Mouse (Mus musculus): ENCODE measurements around the gene D13Ertd608e.
"Not testable (repeated sequence)": the region's sequence is repeated elsewhere in the genome, so short reads cannot be mapped to it uniquely, and the experiment has no call there.

D13Ertd608e gene

DNA sequence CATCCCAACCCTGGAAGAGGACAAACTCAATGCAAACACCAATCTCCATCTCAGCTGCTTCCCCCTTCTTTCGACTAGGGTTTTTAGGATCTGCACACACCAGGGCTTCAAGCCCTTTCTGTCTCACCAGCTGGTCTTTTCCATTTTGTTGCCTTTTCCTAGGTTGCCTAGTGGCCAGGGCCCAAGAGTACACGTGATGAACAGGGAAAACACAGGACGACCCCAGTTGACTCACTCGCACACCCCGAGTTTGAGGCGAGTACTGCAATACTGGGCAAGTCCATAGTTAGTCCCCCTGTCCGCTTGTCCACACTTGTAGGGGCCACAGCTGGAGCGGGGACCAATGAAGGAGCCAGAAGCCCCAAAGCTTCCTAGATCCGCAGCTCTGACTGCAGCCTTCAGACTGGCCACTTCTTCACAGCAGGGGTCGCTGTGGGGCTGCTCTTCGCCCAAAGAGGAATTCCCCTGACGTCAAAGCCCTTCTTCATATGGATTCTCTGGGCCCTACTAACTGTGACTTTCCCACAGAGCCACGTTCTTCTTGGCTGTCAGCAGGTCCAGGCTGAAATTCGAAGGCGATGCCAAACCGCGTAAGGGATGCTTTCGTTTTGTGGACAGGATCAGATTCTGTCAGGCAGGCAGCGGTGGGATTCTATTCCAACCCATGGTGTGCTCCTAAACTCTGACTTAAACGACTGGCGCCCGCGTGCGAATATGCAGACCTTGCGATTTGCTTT, at the start of gene D13Ertd608e:
TSS of gene D13Ertd608e (plus strand) at position 687 of the 737 bp plus-strand sequence.
- DNase-seq = peak; percentile 23

- DNase-seq = peak; percentile 75
These were observed 45.7 kb upstream of the D13Ertd608e start for GRCm38 (mm10) chr13:119789851-119790717.

DNA sequence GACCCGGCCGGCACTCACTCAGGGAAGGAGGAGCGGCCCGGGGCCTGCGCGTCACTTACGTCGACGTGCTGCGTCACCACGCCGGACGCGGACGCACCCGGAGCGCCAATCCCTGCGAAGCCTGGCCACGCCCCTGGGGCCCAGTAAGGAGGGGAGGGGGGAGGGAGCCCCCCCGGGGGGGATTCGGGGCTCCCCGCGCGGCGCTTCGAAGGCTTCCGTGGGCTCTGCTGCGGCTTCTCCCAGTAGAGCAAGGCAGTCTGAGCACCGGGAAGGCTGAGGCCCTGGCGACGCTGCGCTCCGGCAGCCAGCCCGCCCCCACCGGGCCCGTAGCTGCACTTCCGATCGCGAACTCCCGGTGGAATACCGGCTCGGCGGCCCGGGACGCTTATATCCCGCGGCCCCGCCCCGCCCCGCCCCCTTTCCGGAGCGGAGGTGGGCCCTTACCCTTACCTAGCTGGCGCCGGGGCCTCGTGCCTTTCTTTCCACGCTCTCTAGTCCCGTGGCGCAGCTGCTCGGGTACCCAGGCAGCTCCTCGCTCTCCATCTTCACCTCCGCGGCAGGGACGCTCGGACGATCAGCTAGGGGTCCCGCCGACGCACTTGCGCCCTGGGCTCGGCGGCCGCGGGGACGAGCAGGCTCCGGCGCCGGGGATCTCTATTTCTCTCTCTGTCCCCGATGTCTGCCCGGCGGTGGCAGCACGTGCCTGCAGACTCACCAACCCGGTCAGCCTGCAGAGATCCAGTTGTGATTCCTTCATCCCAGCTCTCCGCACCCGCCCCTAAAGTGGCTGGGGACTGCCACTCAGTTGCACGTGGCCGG, 44.8 kb upstream of the D13Ertd608e start, which contains the start of gene Zfp131:
TSS of gene Zfp131 (minus strand) at position 129 of the 819 bp plus-strand sequence.
- peak; percentile 94 for DNase-seq

- DNase-seq = no peak
These were observed 44.1 kb upstream of the D13Ertd608e start for GRCm38 (mm10) chr13:119791580-119792135.

GRCm38 (mm10) chr13:119792791-119793404, 42.9 kb upstream of the D13Ertd608e start:
- no peak for DNase-seq

DNA sequence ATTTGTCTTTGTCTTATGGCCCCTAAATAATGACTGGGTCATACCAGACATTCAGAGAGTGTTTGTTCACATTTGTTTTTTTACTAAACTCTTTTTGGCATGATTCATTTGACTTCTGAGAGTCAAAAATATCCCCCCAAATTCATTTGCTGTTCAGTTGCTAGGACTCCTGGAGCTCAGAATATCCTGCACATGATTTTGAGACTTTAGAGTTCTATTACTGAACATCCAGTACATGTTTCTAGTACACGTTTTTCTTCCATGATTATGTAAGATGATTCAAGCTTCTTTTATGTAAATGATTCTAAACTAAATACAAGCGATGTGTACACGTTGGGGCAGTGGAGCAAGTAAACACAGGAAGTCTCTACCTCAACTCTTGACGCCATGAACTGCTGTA, 38.1 kb upstream of the D13Ertd608e start:
- no peak for DNase-seq

DNA sequence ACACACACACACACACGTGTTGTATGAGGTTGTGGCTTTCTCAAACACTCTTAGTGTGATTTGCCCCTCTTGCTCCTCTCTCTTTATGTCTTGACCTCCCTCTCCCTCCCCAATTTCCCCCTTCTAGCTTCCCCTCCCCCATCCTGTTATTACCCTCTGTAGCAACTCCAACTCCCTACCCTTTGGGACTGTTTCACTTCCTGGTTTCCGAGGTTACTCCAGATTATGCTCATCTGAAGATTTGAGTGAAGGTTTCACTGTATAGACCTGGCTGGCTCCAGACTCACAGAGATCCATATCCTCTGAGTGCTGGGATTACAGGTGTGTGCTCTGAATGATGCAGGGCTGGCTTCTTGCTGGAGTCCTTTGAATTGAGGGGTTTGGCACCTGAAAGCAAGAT, 26.9 kb upstream of the D13Ertd608e start:
- DNase-seq = no peak

DNA sequence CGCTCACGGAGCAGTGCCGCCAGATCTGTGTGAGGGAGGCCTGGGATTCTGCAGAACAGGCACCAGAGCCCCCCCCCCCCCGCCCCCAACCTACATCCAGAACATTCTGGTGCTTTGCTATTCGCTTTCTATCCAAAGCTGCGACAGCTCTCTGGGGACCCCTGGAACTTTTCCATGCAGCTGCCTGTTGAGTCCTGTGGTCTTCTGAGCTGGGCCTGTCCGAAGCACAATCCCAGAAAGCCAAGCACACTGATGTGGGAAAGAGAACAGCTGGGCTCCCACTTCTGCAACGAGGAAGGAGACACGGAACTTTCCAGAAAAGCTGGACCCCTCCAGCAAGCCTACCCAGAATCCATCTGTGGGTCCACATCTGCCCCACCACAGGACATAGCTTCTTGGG, 25.8 kb upstream of the D13Ertd608e start:
- no peak for DNase-seq

DNA sequence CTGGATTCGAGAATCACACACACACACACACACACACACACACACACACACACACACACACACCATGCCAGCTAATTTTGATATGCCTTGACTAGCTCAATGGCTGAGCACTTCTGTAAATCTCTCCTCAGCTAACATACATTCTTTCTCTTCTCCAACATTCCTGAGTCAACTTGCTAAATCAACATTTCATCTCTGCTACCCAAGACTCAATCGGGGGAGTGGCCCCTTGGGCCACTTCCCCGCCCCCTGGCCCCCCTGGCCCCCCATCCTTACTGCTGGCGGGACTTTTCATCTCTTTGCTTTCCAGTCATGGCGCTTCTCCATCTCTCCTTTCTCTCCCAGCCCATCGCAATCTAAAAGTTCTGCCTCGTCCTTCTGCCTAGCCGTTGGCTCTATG, 19.0 kb upstream of the D13Ertd608e start:
- no peak for DNase-seq

- no peak for DNase-seq
These were observed 18.1 kb upstream of the D13Ertd608e start for GRCm38 (mm10) chr13:119817579-119818206.

DNA sequence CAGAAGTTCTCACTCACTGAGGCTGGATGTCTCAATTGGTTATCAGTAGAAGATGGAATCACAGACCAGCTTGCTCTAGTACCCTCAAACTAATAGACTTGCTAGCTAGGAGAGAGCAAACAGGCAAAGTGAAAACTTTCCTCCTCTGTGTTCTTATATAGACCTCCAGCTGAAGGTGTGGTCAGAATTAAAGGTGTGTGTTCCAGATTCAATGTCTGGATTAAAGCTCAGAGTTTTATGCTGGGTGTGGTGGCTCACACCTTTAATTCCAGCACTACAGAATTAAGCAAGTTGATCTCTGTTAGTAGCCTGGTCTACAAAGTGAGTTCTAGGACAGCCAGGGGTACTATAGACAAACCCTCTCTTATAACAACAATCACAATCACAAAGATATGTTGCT, 5.7 kb upstream of the D13Ertd608e start, which contains the start of gene AF067063:
TSS of gene AF067063 (minus strand) at position 101 of the 400 bp plus-strand sequence.
- not testable (repeated sequence) for DNase-seq

DNA sequence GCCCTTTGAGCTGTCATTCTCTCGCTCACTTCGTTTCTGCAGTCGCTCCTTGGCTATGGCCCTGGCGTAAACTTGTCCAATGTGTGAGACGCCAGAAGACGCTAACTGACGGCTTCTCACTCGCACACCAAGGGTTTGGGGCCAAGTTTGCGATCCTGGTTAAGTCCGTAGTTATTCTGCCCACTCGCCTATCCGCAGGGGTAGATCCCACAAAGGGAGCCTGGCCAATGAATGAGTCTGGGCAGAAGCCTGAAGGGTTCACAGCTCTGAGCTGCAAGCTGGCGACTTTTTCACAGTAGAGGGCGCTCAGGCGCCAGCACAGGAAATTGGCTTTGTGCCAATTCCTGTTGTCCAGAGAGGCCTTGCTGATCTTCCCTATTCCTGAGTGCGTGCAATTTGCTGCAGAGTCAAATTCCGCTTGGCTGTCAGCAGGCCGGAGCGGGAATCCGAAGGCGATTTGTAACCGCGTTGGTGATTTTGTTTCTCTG, 562 bp downstream of the D13Ertd608e start:
- DNase-seq = peak; percentile 8

GRCm38 (mm10) chr13:119837719-119838337, 2.0 kb downstream of the D13Ertd608e start:
- peak; percentile 48 for DNase-seq

DNA sequence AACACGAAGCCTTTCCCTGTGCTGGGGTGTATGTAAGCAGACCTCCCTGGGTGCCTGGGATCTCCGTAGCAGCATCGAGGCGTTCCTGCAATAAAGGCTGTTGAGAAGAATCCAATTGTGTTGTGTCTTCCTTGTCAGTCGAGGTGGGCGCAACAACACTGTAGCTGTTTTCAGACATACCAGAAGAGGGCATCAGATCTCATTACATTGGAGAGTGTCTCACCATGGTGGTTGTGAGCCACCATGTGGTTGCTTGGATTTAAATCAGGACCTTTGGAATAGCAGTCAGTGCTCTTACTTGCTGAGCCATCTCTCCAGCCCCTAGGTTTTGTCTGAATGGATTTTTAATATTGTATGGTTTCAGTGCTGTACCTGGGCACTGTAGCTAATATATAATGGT, 4.2 kb downstream of the D13Ertd608e start:
- DNase-seq = not testable (repeated sequence)

GRCm38 (mm10) chr13:119862399-119862798, 26.6 kb downstream of the D13Ertd608e start:
- DNase-seq = not testable (repeated sequence)

GRCm38 (mm10) chr13:119864395-119864999, 28.7 kb downstream of the D13Ertd608e start:
- DNase-seq = not testable (repeated sequence)

GRCm38 (mm10) chr13:119886896-119887295, 51.1 kb downstream of the D13Ertd608e start:
- DNase-seq = not testable (repeated sequence)

DNA sequence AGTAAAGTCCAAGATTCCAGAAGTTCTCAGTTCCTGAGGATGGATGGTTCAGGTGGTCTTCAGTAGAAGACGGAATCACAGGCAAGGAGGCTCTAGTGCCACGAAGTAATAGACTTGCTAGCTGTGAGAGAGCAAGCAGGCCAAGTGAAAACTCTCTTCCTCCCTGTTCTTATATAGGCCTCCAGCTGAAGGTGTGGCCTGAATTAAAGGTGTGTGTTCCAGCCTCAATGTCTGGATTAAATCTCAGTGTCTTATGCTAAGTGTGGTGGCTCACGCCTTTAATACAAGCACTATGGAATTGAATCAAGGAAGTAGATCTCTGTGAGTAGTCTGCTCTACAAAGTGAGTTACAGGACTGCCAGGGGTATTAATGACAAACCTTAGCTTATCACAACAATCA, 58.9 kb downstream of the D13Ertd608e start, which contains the start of gene Tcstv1:
TSS of gene Tcstv1 (minus strand) at position 101 of the 400 bp plus-strand sequence.
- DNase-seq = not testable (repeated sequence)
